Mouse (Mus musculus) hindbrain, embryonic 15.5 days (tissue): Measurements from ENCODE around the gene Zfp784. TPM values are rescaled to one million over a fixed set of nuclear protein-coding genes. Genes with fewer than 3 reads are reported as not detected.
"Not testable (repeated sequence)": the region's sequence is repeated elsewhere in the genome, so short reads cannot be mapped to it uniquely, and the experiment has no call there.

Source experiments
- ATAC-seq: fragments of 200-750 bp; cut with Nextera tagmentation; 2 replicates; pipeline ENCODE4 v1.8.0; 2017; ENCODE audit warnings: low read depth, moderate number of reproducible peaks, moderate TSS enrichment; ENCODE audit not compliant: low FRiP score
- H3K27ac ChIP-seq: fragments of 300-500 bp; sonication (generic); replicated peaks from 2 replicates; pipeline ENCODE4 v1.5.1; 2015; ENCODE audit warnings: mild to moderate bottlenecking, inconsistent platforms
- H3K27me3 ChIP-seq: fragments of 300-500 bp; sonication (generic); 2 replicates; pipeline ENCODE4 v1.6.1; 2015; ENCODE audit warnings: control low read depth, inconsistent platforms
- H3K36me3 ChIP-seq: fragments of 300-500 bp; sonication (generic); 2 replicates; pipeline ENCODE4 v1.6.1; 2015; ENCODE audit warnings: control low read depth, inconsistent platforms
- H3K4me1 ChIP-seq: fragments of 300-500 bp; sonication (generic); replicated peaks from 2 replicates; pipeline ENCODE4 v1.6.1; 2015; ENCODE audit warnings: control low read depth, inconsistent platforms
- H3K4me2 ChIP-seq: fragments of 300-500 bp; sonication (generic); 2 replicates; pipeline ENCODE4 v1.6.1; 2015; ENCODE audit warnings: moderate library complexity, mild to moderate bottlenecking, inconsistent platforms
- H3K4me3 ChIP-seq: fragments of 300-500 bp; sonication (generic); 2 replicates; pipeline ENCODE4 v1.5.1; 2015; ENCODE audit warnings: mild to moderate bottlenecking, inconsistent platforms
- H3K9ac ChIP-seq: fragments of 300-500 bp; sonication (generic); 2 replicates; pipeline ENCODE4 v1.6.1; 2015; ENCODE audit warnings: inconsistent platforms
- H3K9me3 ChIP-seq: fragments of 300-500 bp; sonication (generic); 2 replicates; pipeline ENCODE4 v1.6.1; 2016; ENCODE audit warnings: control low read depth, inconsistent platforms
- WGBS: fragments of 180-500 bp; shearing (Covaris S2); methylation state at CpG from one replicate; pipeline ENCODE4 v1.1.7; 2015; 5-methylcytosine and 5-hydroxymethylcytosine counted together
- polyA plus RNA-seq: library from polyadenylated mRNA; unstranded; fragments of >200 nt; fragmentation: Nextera tagmentation; extraction: Ambion mirVana; gene quantifications from 2 replicates; pipeline ENCODE4 v1.2.1, GENCODE M21; 2015

Gene Zfp784
- polyA plus RNA-seq, 1 experiment from 2014 or later: 9.3 TPM

DNA sequence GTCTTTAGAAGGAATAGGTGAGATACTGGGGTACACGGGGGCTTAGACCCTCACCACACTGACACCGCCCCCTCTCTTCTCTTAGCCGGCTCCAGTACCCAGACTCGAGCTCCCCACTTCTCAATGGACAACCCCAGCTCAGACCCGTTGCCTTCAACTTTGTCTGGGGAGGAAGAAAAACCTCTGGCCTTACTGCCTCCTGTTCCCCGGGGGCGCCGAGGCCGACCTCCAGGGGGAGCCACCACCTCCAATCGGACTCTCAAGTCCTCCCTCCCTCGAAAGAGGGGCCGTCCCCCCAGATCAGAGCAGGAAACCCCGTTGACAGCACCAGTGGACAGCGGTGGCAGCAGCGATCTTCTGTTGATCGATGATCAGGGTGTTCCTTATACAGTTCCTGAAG lies 20.9 kb downstream of the Zfp784 start:
- WGBS: 91% methylated on average over 16 of the region's 16 CpGs
- Histone ChIP-seq H3K36me3 (peaks cover 5% of the 10 kb centered on the region), H3K4me2 (no peak overlapping the region), H3K27ac (no peak overlapping the region), H3K27me3 (no peaks in the 10 kb centered on the region), H3K9me3 (no peaks in the 10 kb centered on the region), H3K4me3 (no peak overlapping the region), H3K4me1 (peaks cover 22% of the 10 kb centered on the region), H3K9ac (no peak overlapping the region)
- no peak for ATAC-seq

DNA sequence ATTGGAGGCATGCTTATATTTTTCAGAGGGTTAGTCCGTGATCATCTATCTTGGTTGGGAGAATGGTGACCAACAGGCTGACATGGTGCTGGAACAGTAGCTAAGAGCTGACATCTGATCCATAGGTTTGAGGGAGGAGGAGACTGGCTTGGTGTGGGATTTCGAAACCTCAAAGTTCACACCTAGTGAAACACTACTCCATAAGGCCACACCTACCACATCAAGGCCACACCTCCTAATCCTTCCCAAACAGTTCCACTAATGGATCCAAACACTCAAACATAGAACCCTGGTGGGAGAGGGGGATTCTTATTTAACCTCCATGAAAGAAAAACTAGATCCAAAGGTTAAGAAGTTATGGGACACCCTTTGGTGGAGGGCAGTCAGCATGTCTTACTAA lies 21.3 kb downstream of the Zfp784 start:
- peaks cover 21% of the 10 kb centered on the region for H3K4me1 ChIP-seq
- no peak overlapping the region for H3K27ac ChIP-seq
- no peak overlapping the region for H3K4me2 ChIP-seq
- H3K4me3 ChIP-seq: no peak overlapping the region
- H3K9ac ChIP-seq: no peak overlapping the region
- no peaks in the 10 kb centered on the region for H3K27me3 ChIP-seq
- peaks cover 8% of the 10 kb centered on the region for H3K36me3 ChIP-seq
- no peaks in the 10 kb centered on the region for H3K9me3 ChIP-seq
- no peak for ATAC-seq
- 94% methylated on average over 2 of the region's 2 CpGs for WGBS

DNA sequence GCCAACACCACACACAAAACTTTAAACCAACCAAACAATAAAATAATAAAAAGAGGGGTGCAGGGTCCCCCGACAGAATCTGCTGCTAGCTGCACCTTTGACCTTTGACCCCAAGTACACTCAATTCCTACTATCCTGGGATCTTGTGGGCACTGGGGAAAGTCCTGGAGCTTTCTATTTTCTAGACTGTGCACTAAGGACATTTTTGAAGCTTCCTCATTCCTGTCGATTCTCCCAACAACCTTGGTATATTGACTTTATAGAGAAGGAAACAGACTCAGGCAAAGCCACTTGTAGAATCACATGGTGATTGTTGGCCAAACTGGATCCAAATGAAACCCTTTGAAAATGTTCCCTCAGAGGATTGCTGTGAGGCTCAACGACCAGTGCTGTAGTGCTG lies 22.2 kb downstream of the Zfp784 start:
- Histone ChIP-seq H3K27ac (peak overlapping the region; percentile 99), H3K27me3 (no peaks in the 10 kb centered on the region), H3K9ac (peak overlapping the region; percentile 61), H3K4me1 (peaks cover 12% of the 10 kb centered on the region), H3K36me3 (peaks cover 16% of the 10 kb centered on the region), H3K9me3 (no peaks in the 10 kb centered on the region), H3K4me3 (peak overlapping the region; percentile 87), H3K4me2 (peak overlapping the region; percentile 64)
- WGBS: 63% methylated on average over 3 of the region's 3 CpGs
- no peak for ATAC-seq

DNA sequence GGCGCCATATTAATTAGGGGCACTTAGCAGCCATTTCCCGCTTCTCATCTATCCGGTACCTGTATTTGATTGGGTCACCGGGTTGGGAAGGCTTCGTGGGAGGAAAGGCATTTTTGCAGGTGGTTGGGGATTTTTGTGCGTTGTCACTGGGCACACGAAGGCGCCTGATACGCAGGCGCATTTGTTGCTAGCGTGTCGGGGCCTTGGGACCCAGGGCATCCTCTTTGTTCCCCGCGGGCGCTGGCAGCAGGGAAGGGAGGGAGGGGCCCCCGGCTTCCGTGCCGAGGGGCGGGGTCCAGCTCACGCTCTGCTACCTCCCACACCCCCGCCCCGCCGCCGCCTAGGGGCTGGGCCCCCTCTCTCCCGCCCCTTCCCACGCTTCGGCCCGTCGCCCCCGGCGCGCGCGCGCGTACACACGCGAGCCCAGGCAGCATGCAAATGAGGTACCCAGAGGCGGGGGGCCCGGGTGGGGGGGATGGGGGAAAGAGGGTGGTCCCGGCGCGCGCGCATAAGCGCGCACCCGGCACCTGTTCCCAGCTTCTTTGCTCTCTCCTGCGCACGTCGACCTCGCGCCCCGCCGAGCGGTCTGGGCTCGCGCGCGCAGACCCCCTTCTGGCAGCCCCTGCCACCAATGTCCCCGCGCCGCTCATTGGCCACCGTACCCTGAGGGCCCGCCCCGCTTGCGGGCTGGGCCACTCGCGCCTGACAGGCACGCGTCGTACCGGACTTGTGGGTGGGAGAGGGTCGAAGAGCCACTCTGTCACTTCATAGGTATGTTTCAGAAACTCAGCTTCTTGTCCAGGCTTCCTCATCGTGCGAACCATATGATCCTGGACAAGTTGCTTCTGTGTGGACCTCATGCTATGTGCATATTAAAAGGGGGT lies 22.9 kb downstream of the Zfp784 start, which contains the start of gene Gm44973:
Gene Gm44973 (plus strand): TSS at position 379 of the 884 bp plus-strand sequence.
- Histone ChIP-seq H3K4me3 (peak within 1 kb of the TSS; percentile 87), H3K9me3 (no peaks in the 10 kb centered on the region), H3K4me1 (peaks cover 10% of the 10 kb centered on the region), H3K36me3 (peaks cover 23% of the 10 kb centered on the region), H3K27me3 (no peaks in the 10 kb centered on the region), H3K9ac (peak within 1 kb of the TSS; percentile 76), H3K4me2 (peak within 1 kb of the TSS; percentile 64), H3K27ac (peak within 1 kb of the TSS; percentile 99)
- WGBS: under 1% methylated on average over 54 of the region's 76 CpGs
- ATAC-seq: peak; percentile 80

DNA sequence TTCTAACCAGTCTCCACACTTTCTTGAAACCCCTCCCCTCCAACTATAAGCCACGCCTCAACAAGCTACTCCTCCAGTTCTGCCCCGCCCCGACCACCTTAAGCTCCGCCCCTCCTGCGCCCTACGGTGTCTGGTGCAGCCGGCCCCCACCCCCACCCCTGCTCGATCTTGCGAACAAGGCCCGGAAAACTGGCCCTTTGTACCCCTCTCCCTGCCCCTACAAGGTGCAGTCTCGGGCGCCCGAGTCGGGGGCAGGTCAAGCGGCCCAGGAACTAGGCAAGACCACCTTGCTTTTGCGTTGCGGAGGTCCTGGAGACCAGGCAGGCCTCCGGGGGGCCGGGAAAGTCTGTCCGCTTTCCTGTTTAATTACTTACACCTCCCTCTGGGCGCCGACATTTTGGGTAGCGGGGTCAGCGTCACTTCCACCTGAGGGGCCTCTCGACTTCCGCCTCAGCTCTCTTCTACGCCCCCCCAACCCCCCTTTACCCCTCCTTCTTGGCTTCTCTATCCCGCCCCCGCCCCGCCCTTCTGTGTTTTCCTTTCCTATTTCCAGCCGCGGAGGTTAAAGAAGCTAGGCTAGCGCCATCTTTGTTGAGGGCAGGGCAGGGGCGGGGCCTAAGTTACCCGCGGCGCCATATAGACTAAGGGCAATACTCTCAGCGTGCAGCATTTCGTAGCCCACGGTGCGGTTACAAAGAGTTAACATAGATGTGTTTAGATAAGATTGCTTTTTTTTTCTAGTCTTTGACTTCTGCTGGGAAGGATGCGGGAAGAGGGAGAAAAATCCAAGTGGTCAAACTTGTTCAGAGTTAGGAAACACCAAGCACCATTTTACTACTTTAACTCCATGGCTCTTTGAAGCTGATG lies 23.8 kb downstream of the Zfp784 start, which contains the start of the genes Zfp524 and Fiz1:
Gene Zfp524 (plus strand): TSS at position 165 of the 867 bp plus-strand sequence.
Gene Fiz1 (minus strand): TSS at position 447 of the 867 bp plus-strand sequence.
- peak within 1 kb of the TSS; percentile 87 for H3K4me3 ChIP-seq
- H3K9me3 ChIP-seq: no peaks in the 10 kb centered on the region
- H3K4me2 ChIP-seq: peak within 1 kb of the TSS; percentile 64
- no peaks in the 10 kb centered on the region for H3K27me3 ChIP-seq
- ATAC-seq: peak; percentile 83
- under 1% methylated on average over 41 of the region's 42 CpGs for WGBS
- H3K4me1 ChIP-seq: peaks cover 8% of the 10 kb centered on the region
- peaks cover 32% of the 10 kb centered on the region for H3K36me3 ChIP-seq
- peak within 1 kb of the TSS; percentile 76 for H3K9ac ChIP-seq
- peak within 1 kb of the TSS; percentile 99 for H3K27ac ChIP-seq

DNA sequence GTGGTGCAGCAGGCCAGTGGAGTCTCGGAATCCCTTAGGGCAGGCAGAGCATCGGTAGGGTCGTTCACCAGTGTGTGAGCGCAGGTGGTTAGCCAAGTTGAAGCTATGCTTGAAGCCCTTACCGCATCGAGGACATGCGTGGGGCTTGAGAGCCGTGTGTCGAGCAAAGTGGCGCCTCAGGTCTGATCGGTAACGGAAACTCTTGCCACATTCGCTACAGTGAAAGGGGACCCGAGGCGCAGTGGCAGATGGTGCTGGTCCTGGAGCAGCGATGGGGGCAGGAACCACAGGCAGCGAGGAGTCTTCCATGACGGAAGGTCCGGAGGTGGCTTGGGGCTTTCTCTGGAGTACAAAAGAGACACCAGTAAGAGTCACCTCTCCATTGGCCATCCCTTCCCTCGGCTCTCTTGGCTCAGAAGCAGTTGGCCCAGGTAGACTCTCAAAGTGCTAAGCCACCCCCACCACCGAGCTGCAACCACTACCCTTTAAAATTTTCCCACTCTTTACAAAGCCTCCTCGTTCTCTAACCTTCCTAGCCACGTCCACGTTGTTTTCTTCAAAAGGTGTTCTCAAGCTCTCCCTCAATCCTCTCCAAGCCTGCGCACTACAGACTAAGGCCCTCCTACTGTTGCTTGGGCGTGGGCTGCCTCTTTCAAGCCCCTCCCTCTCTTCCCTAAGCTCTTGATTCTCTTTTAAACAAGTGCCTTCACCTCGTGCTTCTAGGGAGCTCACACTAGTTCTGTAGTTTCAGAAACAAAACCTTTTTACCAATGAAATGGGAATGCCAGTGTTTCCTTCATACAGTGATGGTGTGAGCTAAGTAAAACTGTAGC lies 25.3 kb downstream of the Zfp784 start:
- no peak overlapping the region for H3K4me3 ChIP-seq
- 93% methylated on average over 27 of the region's 27 CpGs for WGBS
- ATAC-seq: no peak
- H3K9ac ChIP-seq: no peak overlapping the region
- H3K36me3 ChIP-seq: peaks cover 48% of the 10 kb centered on the region
- H3K27me3 ChIP-seq: no peaks in the 10 kb centered on the region
- no peaks in the 10 kb centered on the region for H3K9me3 ChIP-seq
- no peak overlapping the region for H3K27ac ChIP-seq
- H3K4me1 ChIP-seq: peaks cover 6% of the 10 kb centered on the region
- no peak overlapping the region for H3K4me2 ChIP-seq

DNA sequence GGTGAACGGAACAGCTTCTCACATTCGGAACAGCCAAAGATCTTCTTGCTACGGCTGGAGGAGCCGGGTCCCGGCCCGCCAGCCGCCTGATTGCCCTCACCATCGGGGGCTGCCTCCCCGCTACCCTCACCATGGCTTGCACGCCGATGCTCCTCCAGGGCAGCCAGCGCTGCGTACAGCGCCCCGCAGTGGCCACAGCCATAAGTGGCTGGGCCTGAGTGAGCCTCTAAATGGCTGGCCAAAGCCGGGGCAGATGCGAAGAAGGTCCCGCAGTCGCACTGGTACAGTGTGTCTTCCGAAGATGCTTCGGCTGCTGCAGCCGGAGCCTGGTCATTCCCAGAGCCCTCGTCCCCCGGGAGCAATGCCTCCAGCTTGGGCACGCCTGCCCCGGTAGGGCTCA lies 30.0 kb downstream of the Zfp784 start:
- WGBS: 95% methylated on average over 26 of the region's 26 CpGs
- H3K4me1 ChIP-seq: no peaks in the 10 kb centered on the region
- H3K4me3 ChIP-seq: no peak overlapping the region
- no peak overlapping the region for H3K27ac ChIP-seq
- H3K9ac ChIP-seq: no peak overlapping the region
- no peak for ATAC-seq
- no peaks in the 10 kb centered on the region for H3K27me3 ChIP-seq
- no peaks in the 10 kb centered on the region for H3K9me3 ChIP-seq
- no peak overlapping the region for H3K4me2 ChIP-seq
- peaks cover 60% of the 10 kb centered on the region for H3K36me3 ChIP-seq

DNA sequence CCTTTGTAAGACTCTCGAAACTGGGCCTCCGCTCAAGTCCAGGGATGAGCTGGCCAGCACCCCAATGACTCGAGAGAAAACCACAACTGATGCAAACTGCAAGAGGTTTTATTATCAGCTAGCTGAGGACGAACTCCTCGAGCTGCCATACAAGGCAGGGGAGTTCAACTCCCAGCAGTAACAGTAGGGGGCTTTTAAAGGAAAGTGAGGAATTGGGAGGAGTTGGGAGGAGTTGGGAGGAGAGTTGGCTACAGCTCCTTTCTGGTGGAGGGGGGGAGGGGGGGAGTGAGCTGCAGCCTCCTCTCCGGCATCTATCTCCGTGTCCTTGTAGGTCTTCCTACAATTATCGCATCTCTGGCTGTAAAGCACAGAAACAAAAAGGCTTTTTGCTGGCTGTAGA lies 35.4 kb downstream of the Zfp784 start:
- not testable (repeated sequence) for ATAC-seq, H3K4me2 ChIP-seq, H3K4me3 ChIP-seq, H3K27me3 ChIP-seq, H3K4me1 ChIP-seq, H3K9ac ChIP-seq, H3K27ac ChIP-seq, H3K9me3 ChIP-seq
- 62% methylated on average over 8 of the region's 8 CpGs for WGBS
- H3K36me3 ChIP-seq: peaks cover 12% of the 10 kb centered on the region

DNA sequence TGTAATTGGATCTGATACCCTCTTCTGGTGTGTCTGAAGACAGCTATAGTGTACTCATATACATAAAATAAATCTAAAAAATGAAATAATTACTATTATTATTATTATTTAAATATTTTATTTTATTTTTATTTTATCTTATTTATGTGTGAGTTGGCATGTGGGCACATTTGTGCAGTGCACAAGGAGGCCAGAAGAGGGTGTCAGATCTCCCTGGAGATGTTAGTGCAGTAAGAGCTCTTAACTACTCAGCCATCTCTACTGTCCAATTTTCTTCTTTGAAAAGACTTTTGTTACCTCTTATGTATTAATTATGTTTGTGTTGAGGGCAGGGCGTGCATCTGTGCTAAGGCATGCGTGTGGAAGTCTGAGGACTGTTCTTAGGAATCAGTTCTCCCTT lies 38.4 kb downstream of the Zfp784 start:
- Histone ChIP-seq H3K4me1 (peaks cover 14% of the 10 kb centered on the region), H3K27me3 (no peaks in the 10 kb centered on the region), H3K4me2 (no peak overlapping the region), H3K9ac (no peak overlapping the region), H3K4me3 (no peak overlapping the region), H3K36me3 (no peaks in the 10 kb centered on the region), H3K27ac (no peak overlapping the region), H3K9me3 (no peaks in the 10 kb centered on the region)
- no peak for ATAC-seq
- 71% methylated on average over 2 of the region's 2 CpGs for WGBS

DNA sequence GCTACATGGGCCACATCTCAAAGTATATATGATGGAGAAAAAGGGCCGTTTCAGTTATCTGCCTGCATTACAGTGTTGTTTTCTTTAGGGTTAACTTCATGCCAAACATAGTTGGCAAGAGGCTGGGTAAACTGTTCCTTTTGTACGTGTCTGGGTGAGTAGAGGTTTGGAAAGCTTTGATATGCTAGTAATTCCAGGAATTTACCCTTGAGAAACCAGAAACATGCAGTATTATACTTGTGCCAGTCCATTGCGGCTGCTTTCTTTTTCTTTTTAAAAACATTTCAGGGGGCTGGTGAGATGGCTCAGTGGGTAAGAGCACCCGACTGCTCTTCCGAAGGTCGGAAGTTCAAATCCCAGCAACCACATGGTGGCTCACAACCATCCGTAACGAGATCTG lies 41.3 kb downstream of the Zfp784 start:
- ATAC-seq: no peak
- peaks cover 18% of the 10 kb centered on the region for H3K36me3 ChIP-seq
- H3K27me3 ChIP-seq: no peaks in the 10 kb centered on the region
- 0 out of 2 replicates have a peak overlapping the region, but pooled peaks have one; percentile 90 for H3K27ac ChIP-seq
- H3K4me1 ChIP-seq: peaks cover 35% of the 10 kb centered on the region
- H3K9me3 ChIP-seq: no peaks in the 10 kb centered on the region
- WGBS: 66% methylated on average over 8 of the region's 8 CpGs
- H3K4me2 ChIP-seq: peak overlapping the region; percentile 86
- H3K9ac ChIP-seq: peak overlapping the region; percentile 86
- H3K4me3 ChIP-seq: peak overlapping the region; percentile 73
